Mouse (Mus musculus): ENCODE measurements at regions not wholly inside any gene's neighbourhood (a gene's known extent, or its start where the extent isn't known, plus 50 kb on each side); places are given as distances from the start of the nearest gene placed in this dataset.

DNA sequence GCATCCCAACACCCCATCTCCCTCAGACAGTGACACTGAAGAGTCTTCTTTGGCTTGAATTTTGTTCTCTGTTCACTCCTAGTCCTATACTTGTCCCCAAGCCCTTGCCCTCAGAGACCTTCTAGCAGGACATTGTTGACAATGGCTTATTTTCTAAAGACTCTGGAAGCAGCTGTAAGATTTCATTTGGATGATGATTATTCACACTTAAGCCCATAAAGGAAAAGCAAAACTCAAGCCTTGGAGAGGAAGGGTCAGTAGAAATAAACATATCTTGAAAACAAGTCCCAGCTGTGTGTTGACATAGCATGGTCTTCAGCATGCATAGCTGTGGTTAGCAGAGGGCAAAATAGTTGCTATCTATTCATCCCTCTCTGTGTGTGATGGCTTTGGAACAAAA, 59.9 kb upstream of the Cdh11 start:
- ChIA-PET POLR2A (no interaction called here), CTCF (interaction anchor here in 1 of 4 experiments (0.5 kb wide), 1 partner anchor 53 kb away, joined by 4 read pairs; no protein-coding TSS in a partner anchor)

- CTCF ChIA-PET = no interaction called here
- POLR2A ChIA-PET = no interaction called here
Measured at GRCm38 (mm10) chr8:102860021-102860420, 74.6 kb upstream of the Cdh11 start.

GRCm38 (mm10) chr8:102899525-102899924, 114.1 kb upstream of the Cdh11 start:
- CTCF ChIA-PET = no interaction called here
- POLR2A ChIA-PET = no interaction called here

DNA sequence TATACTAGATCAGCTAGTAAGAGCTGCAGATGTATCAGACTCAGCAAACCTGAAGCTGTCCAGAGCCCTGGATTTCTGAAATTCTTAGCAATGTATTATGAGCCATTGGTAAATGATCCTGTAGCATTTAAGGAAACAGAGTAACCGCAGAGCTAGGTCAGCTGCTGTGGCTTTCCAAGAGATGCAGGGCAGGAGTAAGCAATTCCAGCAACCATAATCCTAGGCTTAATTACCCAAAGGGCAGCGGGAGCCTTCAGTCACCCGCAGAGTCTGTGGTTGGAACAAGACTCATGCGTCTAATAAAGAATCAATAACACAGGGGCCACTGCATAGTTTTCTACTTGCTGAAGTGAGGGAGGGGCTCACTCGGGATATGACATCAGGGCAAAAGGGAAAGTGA, 115.2 kb upstream of the Cdh11 start:
- ChIA-PET CTCF (no interaction called here), POLR2A (no interaction called here)

GRCm38 (mm10) chr8:102907444-102907843, 122.0 kb upstream of the Cdh11 start:
- ChIA-PET POLR2A (interaction anchor here in 1 of 4 experiments (0.6 kb wide), 1 partner anchor 660 kb away, joined by 3 read pairs; no protein-coding TSS in a partner anchor), CTCF (no interaction called here)

DNA sequence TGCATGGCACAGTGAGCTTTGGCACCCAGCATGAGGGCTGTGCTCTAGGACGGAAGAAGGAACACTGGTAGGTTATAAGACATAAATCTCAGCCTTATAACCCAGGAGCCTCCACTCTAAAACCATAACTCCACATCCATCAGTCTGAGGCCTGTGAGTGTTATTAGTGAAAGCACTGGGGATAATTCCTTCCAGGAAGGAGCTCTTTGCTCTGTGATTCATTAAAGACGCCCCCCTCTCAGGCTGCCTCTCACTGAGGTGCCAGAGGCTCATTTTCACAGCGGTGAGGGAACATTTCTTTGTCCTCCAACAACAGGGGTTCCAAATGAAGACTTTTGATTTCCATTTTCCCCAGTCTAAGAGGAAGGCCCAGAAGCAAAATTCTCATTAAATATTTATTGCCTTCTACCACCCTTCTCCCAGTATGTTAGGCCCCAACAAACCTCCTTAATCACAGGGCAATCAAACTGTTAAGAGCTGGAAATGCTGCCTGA, 145.9 kb upstream of the Cdh11 start:
- ChIA-PET POLR2A (no interaction called here), CTCF (no interaction called here)

- ChIA-PET CTCF (no interaction called here), POLR2A (no interaction called here)
Measured at GRCm38 (mm10) chr8:102938771-102939170, 153.3 kb upstream of the Cdh11 start.

DNA sequence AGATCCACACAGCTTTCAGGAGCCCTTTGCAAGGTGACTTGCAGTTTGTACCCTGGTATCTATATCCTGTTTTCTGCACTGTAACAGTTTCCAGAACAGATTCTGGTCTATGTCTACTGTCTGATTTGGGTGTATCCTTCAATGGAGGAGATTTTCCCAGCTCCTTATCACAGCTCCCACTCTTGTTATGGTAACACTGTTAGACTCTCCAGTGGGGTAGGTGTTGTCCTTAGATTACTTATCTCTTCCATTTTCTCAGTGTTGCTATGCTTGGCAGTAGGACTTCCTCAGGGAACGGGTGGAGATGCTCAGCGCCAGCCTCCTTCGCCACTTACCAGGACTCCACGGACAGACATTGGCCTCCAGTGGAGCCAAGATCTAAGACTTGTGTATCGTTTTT, 160.1 kb upstream of the Cdh11 start:
- ChIA-PET POLR2A (no interaction called here), CTCF (no interaction called here)

DNA sequence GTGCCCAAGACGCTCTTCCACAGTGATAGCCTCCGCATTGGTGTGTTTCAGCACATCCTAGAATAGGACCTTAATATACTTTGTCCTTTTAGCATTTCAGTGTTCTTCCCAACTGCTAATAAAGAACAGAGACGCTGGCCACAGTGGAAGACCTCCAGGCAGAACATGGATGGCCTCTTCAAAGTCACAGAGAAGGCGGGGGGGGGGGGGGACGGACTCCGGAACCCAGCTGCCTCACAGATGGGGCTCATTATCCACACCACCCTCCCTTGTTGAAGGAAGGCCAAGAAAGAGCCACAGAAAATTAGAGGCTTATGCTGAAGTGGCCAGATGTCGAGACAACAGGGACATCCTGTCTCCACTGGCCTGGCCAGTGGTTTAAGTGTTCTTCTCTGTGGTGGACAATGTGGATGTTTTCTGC, 192.7 kb upstream of the Cdh11 start:
- POLR2A ChIA-PET = interaction anchor here in 1 of 4 experiments (0.7 kb wide), 1 partner anchor 694 kb away, joined by 3 read pairs; no protein-coding TSS in a partner anchor
- CTCF ChIA-PET = no interaction called here

DNA sequence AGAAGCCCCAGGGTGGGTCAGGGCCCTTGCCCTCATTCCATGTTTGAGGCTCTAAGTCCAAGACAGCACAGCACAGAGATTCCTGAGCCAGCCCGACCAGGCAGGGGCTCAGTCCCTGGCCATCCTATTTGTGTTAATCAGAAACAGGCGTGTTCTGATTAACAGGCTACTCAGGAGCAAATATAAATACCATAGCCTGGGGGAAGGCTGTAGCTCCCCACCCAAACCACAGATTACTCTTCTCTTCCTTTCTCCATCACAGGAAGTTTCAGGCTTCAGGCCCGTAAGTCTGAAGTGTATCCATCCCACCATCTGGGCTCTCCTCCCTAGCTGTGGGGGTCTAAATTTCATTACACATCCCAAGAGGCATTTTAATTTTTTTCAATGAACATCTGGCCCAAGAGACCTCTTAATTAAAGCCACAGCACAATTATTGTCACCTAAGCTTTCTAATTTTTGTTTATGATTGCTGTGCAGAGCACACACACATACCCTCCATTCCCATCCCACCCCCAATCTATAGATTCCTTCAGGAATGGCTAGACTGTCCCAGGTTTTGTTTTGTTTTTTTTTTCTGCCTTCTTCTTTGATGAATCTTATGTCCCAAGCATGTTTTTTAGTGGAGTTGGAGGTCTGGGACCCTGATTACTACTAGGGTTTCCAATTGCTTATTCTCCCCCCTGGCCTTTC, 197.9 kb upstream of the Cdh11 start:
- POLR2A ChIA-PET = no interaction called here
- CTCF ChIA-PET = no interaction called here

- POLR2A ChIA-PET = no interaction called here
Measured at GRCm38 (mm10) chr8:102983910-102984225, 198.4 kb upstream of the Cdh11 start.

DNA sequence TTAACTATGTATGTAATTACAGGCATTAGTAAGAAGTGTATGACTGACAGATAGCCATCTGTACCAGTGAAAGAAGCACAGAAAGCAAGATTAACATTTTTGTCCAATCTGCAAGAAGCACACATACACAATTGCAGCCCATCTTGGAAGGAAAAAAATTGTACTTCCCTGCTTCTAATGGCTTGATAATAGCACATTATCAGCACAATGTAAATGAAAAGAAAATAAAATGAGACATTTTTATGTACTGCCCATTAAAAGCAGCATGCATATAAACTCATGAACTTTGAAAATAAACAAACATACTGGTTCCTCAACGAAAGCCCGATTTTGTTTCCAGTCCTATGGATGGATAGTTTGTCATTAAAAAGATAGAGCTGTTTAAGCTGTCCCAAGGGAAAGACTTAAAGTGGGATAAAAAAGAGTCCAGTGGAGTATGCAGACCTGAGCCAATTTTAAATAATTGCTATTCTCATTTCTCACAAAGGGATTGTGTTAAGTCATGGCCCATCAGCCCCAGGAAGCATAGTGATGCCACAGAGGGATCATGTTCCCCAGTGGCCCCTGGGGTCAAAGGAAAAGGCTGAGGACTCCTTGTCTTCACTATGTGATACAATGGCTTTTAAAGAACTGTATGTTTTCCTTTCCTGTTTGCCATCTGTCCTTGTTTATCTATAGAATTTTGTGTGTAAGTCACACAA, 222.0 kb upstream of the Cdh11 start:
- ChIA-PET CTCF (no interaction called here), POLR2A (no interaction called here)

More at GRCm38 (mm10) chr8:102983910-102984225, 198.4 kb upstream of the Cdh11 start:
- CTCF ChIA-PET = no interaction called here

- CTCF ChIA-PET = no interaction called here
- POLR2A ChIA-PET = no interaction called here
Measured at GRCm38 (mm10) chr8:103019121-103019520, 233.7 kb upstream of the Cdh11 start.

- ChIA-PET CTCF (no interaction called here), POLR2A (no interaction called here)
Measured at GRCm38 (mm10) chr8:103023237-103023636, 237.8 kb upstream of the Cdh11 start.

DNA sequence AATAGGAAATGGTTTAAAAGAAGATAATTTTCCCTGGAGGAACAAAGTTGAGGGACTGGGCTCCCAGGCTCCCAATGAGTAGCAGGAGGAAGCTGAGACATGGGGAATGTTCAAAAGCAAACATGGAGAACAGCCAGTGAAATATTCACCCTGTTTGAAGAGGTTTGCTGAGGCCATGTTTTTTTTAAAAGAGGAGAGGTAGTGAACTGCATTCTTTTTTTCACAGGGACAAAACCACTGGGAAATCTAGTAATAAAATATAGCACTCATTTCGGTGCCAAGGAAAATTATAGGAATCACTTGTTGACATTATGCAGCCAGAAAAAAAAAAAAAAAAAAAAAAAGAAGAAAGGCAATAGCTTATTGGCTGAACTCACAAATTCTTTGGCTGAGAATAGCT, 246.3 kb upstream of the Cdh11 start:
- POLR2A ChIA-PET = no interaction called here
- CTCF ChIA-PET = no interaction called here

DNA sequence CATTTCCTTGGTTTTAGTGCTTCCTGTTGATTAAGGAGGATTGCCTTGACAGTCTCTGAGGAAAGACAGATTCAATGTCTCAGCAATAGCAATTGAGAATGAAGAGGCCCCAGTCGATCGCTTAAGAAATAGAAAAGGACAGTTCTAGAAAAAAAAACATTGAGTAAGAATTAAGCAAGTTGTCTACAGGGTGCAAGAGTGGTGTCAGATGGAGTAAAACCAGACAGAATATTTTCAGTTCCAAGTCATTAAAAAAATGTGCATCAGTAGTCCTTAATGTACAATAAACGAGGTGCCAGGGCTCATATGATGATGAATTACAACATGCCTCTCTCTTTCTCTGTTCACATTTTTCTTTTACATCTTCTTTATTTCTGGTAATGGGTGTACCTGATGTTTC, 248.5 kb upstream of the Cdh11 start:
- CTCF ChIA-PET = no interaction called here

GRCm38 (mm10) chr8:103072079-103072635, 286.7 kb upstream of the Cdh11 start:
- ChIA-PET POLR2A (no interaction called here), CTCF (no interaction called here)

More for the DNA sequence above, 248.5 kb upstream of the Cdh11 start:
- POLR2A ChIA-PET = no interaction called here

DNA sequence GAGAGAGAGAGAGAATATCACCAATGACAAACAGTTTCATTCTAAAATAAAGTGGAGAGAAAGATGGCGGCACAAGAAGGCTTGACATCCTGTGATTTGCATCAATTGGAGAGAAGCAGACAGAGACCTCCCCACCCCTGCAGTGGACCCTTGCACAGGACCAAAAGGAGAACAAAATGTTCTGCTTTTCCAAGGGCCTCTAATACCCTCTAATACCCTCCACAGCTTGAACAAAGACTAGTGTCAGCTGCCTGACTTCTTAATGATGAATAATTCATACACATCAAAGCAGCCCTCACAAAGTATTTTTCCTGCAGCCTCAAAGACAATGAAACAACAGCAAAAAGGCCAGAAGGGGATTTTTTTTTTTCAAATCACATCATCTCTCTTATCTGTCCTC, 287.2 kb upstream of the Cdh11 start:
- ChIA-PET CTCF (no interaction called here), POLR2A (interaction anchor here in 1 of 4 experiments (0.6 kb wide), 1 partner anchor 360 kb away, joined by 5 read pairs; no protein-coding TSS in a partner anchor)

- CTCF ChIA-PET = no interaction called here
Measured at GRCm38 (mm10) chr8:103078559-103078958, 293.1 kb upstream of the Cdh11 start.

GRCm38 (mm10) chr8:103086956-103087482, 301.6 kb upstream of the Cdh11 start:
- ChIA-PET CTCF (interaction anchor here in 1 of 4 experiments (0.6 kb wide), 1 partner anchor 1979 kb away, joined by 4 read pairs; no protein-coding TSS in a partner anchor), POLR2A (interaction anchor here in 1 of 4 experiments (1.3 kb wide), 1 partner anchor 12 kb away, joined by 4 read pairs; no protein-coding TSS in a partner anchor)

More at GRCm38 (mm10) chr8:103078559-103078958, 293.1 kb upstream of the Cdh11 start:
- POLR2A ChIA-PET = no interaction called here
